Mouse (Mus musculus) CH12.LX (cell line): ENCODE data around the gene Oas2. TPM values are rescaled to one million over a fixed set of nuclear protein-coding genes. Genes with fewer than 3 reads are reported as not detected.

Source experiments
- DNase-seq: peaks from one replicate; pipeline ENCODE4 v3.0.0-alpha.2; 2013; ENCODE audit errors: extremely low read depth
- H3K27ac ChIP-seq: 2 replicates; pipeline ENCODE4 v1.5.1; 2012; ENCODE audit warnings: low read depth, mild to moderate bottlenecking, control low read depth, moderate library complexity; ENCODE audit not compliant: insufficient read depth
- H3K27me3 ChIP-seq: replicated peaks from 2 replicates; pipeline ENCODE3; 2012; ENCODE audit warnings: inconsistent platforms
- H3K36me3 ChIP-seq, 2 experiments: replicated peaks in 1 of 2; 2 replicates each; pipeline versions ENCODE3 to v1.6.1; 2012; ENCODE audit warnings: inconsistent platforms in 1 of 2, low read length in 1 of 2, mild to moderate bottlenecking in 1 of 2, mixed read lengths in 1 of 2, moderate library complexity in 1 of 2; ENCODE audit not compliant: control insufficient read depth in 1 of 2, insufficient read depth in 1 of 2
- H3K4me1 ChIP-seq, 2 experiments: 2 replicates each; pipeline ENCODE4 v1.6.1; 2012; ENCODE audit warnings: inconsistent platforms in 1 of 2, moderate library complexity in 1 of 2; ENCODE audit not compliant: insufficient read depth in 2 of 2, control insufficient read depth in 1 of 2
- H3K4me2 ChIP-seq: 2 replicates; pipeline ENCODE4 v1.6.1; 2012; ENCODE audit warnings: low read depth, mild to moderate bottlenecking, control low read depth; ENCODE audit not compliant: poor library complexity, insufficient read depth, severe bottlenecking
- H3K4me3 ChIP-seq, 3 experiments: fragments of 150-350 bp in 1 of 3; sonication (generic) in 1 of 3; replicated peaks in 1 of 3; 2 replicates each; pipeline versions ENCODE3 to v1.5.1; 2011 to 2012; ENCODE audit warnings: low read depth in 2 of 3, low read length in 2 of 3, mild to moderate bottlenecking in 2 of 3, moderate library complexity in 2 of 3, control low read depth in 1 of 3, improper control_type of control experiment in 1 of 3, inconsistent platforms in 1 of 3, mixed read lengths in 1 of 3; ENCODE audit not compliant: poor library complexity in 1 of 3
- H3K79me2 ChIP-seq: replicated peaks from 2 replicates; pipeline ENCODE4 v1.6.1; 2012; ENCODE audit warnings: mild to moderate bottlenecking, moderate library complexity; ENCODE audit not compliant: control insufficient read depth, poor library complexity, insufficient read depth, severe bottlenecking; ENCODE audit errors: extremely low read depth
- H3K9ac ChIP-seq: 2 replicates; pipeline ENCODE4 v1.6.1; 2012; ENCODE audit warnings: low read depth, mild to moderate bottlenecking, control low read depth, moderate library complexity; ENCODE audit not compliant: insufficient read depth
- H3K9me3 ChIP-seq: replicated peaks from 2 replicates; pipeline ENCODE3; 2012; ENCODE audit warnings: low read length, inconsistent platforms, mixed read lengths
- CTCF ChIP-seq, 2 experiments: IDR thresholded peaks in 1 of 2; conservative IDR thresholded peaks in 1 of 2; 2 replicates each; pipeline ENCODE4 v1.5.1; 2011 to 2012; ENCODE audit warnings: low read depth in 2 of 2, low read length in 2 of 2, improper control_type of control experiment in 1 of 2, inconsistent platforms in 1 of 2, mild to moderate bottlenecking in 1 of 2, moderate library complexity in 1 of 2
- E2F4 ChIP-seq: IDR thresholded peaks from 2 replicates; pipeline ENCODE4 v1.6.1; 2011; ENCODE audit warnings: low read depth, low read length, improper control_type of control experiment; ENCODE audit not compliant: insufficient replicate concordance
- EP300 ChIP-seq: IDR thresholded peaks from 2 replicates; pipeline ENCODE4 v1.6.1; 2011; ENCODE audit warnings: low read length, improper control_type of control experiment
- MAFK ChIP-seq: IDR thresholded peaks from 2 replicates; pipeline ENCODE4 v1.6.1; 2011; ENCODE audit warnings: low read length, improper control_type of control experiment; ENCODE audit not compliant: insufficient replicate concordance
- MAX ChIP-seq: IDR thresholded peaks from 2 replicates; pipeline ENCODE4 v1.6.1; 2011; ENCODE audit warnings: low read length, improper control_type of control experiment
- MAZ ChIP-seq: IDR thresholded peaks from 2 replicates; pipeline ENCODE4 v1.6.1; 2012; ENCODE audit warnings: low read depth, mild to moderate bottlenecking, inconsistent platforms, low read length, improper control_type of control experiment, moderate library complexity
- POLR2AphosphoS2 ChIP-seq: IDR thresholded peaks from 2 replicates; pipeline ENCODE4 v1.6.1; 2011; ENCODE audit warnings: low read depth, low read length, improper control_type of control experiment
- dilution Hi-C: fragments of 300-500 bp; cut with MboI; formaldehyde crosslinking; loops from 2 replicates; pipeline ENCODE4 v1.14.3; 2020; ENCODE audit warnings: low sequenced_read_pairs; ENCODE audit not compliant: extremely low pct_unique_long_range_greater_than_20kb, extremely low pct_ligation_motif_present
- in situ Hi-C: fragments of 300-500 bp; cut with MboI; formaldehyde crosslinking; loops from 3 replicates; pipeline ENCODE4 v1.14.3; 2019; ENCODE audit warnings: low sequenced_read_pairs, low pct_ligation_motif_present, low pct_unique_long_range_greater_than_20kb, mixed read lengths
- polyA plus RNA-seq: library from polyadenylated mRNA; unstranded; fragments of >175 nt; gene quantifications from 2 replicates; pipeline ENCODE4 v1.2.1, GENCODE M21; 2012; ENCODE audit warnings: low read depth; ENCODE audit not compliant: insufficient read length
- total RNA-seq, 2 experiments: library from RNA; depleted of rRNA; stranded (reverse); fragments of 300-350 nt in 1 of 2; fragments of >200 nt in 1 of 2; gene quantifications; 2 replicates each; pipeline ENCODE4 v1.2.3; 2012 to 2014

The Oas2 gene
- total and polyA plus RNA-seq, 3 experiments: not detected

DNA sequence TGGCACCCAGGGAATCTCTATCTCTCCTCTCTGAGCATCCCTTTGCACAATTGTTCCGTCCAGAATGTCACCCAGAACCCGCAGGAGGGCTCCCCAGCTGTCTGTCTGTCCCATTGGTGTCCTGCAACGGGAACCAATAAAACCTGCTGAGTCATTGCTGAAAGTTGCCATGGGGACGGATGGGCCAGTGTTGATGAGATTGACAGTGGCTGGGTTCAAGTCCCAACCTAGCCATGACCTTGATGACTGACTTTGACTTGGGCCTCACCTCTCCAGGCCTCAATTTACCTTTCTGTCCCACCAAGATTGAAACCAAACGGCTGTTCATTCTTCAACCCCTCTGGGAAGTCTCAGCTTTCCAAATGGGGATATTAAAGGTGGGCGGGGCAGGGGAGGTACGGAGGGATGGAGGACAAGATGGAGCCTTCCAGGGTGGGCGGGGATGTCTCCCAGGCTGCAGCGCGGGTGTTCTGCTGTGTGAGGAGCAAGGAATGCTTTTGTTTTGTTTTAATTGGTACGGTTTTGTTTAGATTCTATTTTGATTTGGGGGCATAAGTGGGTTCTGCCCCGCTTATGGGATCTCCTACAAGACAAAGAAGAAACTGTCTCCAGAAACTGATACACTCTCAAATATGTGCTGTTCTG is 23.7 kb downstream of the Oas2 start:
- no peaks in the 10 kb centered on the region for H3K36me3 ChIP-seq
- H3K9me3 ChIP-seq: peaks cover 7% of the 10 kb centered on the region
- peaks cover 33% of the 10 kb centered on the region for H3K27me3 ChIP-seq
- no peak overlapping the region for H3K4me3 ChIP-seq
- no peak overlapping the region for H3K9ac ChIP-seq
- dilution Hi-C loops (no loop called here), in situ Hi-C loops (no loop called here)
- H3K4me1 ChIP-seq: peaks cover 6 to 7% of the 10 kb centered on the region in 2 experiments; a peak in 2 of 4 replicates
- no peaks in the 10 kb centered on the region for H3K79me2 ChIP-seq
- DNase-seq: no peak
- H3K27ac ChIP-seq: no peak overlapping the region
- TF ChIP-seq MAFK (peak; percentile 50; the same call in 1 of the 2 replicates), MAZ (no peak)
- TF ChIP-seq, all 38 proteins: peak for 1
- H3K4me2 ChIP-seq: no peak overlapping the region

DNA sequence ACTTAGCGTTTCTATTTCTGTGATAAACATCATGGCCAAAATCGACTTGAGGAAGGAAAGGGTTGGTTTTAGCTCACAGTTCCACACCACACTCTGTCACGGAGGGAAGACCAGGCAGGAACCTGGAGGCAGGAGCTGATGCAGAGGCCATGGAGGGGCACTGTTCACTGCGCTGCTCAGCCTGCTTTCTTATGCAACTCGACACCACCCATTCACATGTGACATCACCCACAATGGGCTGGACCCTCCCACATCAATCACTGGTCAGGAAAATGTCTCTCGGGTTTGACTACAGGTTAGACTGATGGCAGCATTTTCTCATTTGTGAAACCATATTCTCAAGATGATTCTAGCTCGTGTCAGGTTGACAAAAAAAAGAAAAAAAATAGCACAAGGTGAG is 28.6 kb downstream of the Oas2 start:
- no peak overlapping the region for H3K27ac ChIP-seq
- no peak for TF ChIP-seq MAX
- TF ChIP-seq E2F4: no peak
- H3K9me3 ChIP-seq: peaks cover 23% of the 10 kb centered on the region
- H3K27me3 ChIP-seq: peaks cover 19% of the 10 kb centered on the region
- in situ Hi-C loops: loop anchor here (25.0 kb wide), 1 partner anchor 209 kb away; the partner anchor contains the start of genes Plbd2 and Slc8b1
- no peaks in the 10 kb centered on the region for H3K79me2 ChIP-seq
- DNase-seq: no peak
- H3K36me3 ChIP-seq: no peaks in the 10 kb centered on the region
- no peak overlapping the region for H3K4me2 ChIP-seq
- no peak overlapping the region for H3K9ac ChIP-seq
- peaks cover 5 to 8% of the 10 kb centered on the region in 2 experiments; a peak in 3 of 4 replicates for H3K4me1 ChIP-seq
- H3K4me3 ChIP-seq: no peak overlapping the region
- dilution Hi-C loops: no loop called here

DNA sequence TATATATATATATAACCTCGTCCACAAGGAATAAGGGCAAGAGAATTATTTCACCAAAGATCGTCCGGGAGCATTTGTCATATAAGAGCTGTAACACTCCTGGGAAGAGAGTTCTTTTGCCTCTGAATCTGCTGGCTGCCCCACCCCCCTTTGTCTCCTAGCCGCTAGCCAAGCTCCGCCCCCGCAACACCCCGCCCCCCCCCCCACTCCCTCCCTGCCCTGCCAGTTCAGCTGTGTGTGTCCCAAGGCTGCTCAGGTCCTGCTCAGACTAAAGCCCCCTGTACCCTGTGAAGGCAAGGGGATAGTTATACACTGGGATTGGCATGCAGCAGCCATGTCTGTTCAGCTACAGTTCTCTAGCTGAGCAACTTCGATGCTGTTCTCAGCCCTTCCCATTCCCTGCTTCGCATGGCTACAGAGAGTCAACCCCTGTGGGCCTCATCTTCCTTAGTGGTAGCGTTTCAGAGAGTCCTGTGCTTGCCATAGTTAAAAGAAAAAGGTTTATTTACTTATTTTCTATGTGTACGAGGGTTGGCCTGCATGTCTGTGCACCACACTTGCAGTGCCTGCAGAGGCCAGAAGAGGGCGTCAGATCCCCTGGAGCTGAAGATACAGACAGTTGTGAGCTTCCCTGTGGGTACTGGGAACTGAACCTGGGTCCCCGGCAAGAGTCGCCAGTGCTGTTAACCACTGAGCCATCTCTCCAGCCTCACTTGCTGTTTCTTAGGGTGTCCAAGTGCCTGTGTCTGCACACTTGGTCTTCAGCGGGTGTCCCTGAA is 30.9 kb downstream of the Oas2 start:
- Histone ChIP-seq H3K79me2 (no peaks in the 10 kb centered on the region), H3K9me3 (peaks cover 23% of the 10 kb centered on the region), H3K27me3 (peaks cover 19% of the 10 kb centered on the region), H3K4me3 (no peak overlapping the region), H3K27ac (no peak overlapping the region), H3K36me3 (no peaks in the 10 kb centered on the region), H3K9ac (no peak overlapping the region), H3K4me2 (no peak overlapping the region), H3K4me1 (peaks cover 0 to 10% of the 10 kb centered on the region in 2 experiments; a peak in 2 of 4 replicates)
- no peak for DNase-seq
- TF ChIP-seq CTCF (conservative IDR thresholded peaks at IDR 0.05 in 1 of 2, IDR thresholded peaks at IDR 0.05 in 1 of 2; ENCODE audit: low read depth in 2 of 2, low read length in 2 of 2) (0 out of 4 replicates have a peak, but pooled peaks of 1 of the 2 experiments have one; percentile 11), EP300 (no peak), POLR2AphosphoS2 (no peak)
- in situ Hi-C loops (loop anchor here (25.0 kb wide), 1 partner anchor 206 kb away; the partner anchor contains the start of genes Plbd2 and Slc8b1), dilution Hi-C loops (no loop called here)
